Mouse (Mus musculus): ENCODE data around the gene Shank2.

The Shank2 gene

GRCm38 (mm10) chr7:144217192-144217591 is 215.5 kb downstream of the Shank2 start:
- peak; percentile 78 for DNase-seq (ENCODE audit: low read depth, low spot score)

GRCm38 (mm10) chr7:144228683-144229082 is 227.0 kb downstream of the Shank2 start:
- DNase-seq (ENCODE audit: low read depth, low spot score), result no peak

- no peak for DNase-seq (ENCODE audit: low read depth, low spot score)
These were observed 227.7 kb downstream of the Shank2 start for GRCm38 (mm10) chr7:144229421-144229820.

- peak; percentile 36 for DNase-seq (ENCODE audit: low read depth, low spot score)
These were observed 230.5 kb downstream of the Shank2 start for GRCm38 (mm10) chr7:144232132-144232706.

- no peak for DNase-seq (ENCODE audit: low read depth, low spot score)
These were observed 231.8 kb downstream of the Shank2 start for GRCm38 (mm10) chr7:144233479-144233878.

GRCm38 (mm10) chr7:144234783-144235182 is 233.1 kb downstream of the Shank2 start:
- no peak for DNase-seq (ENCODE audit: low read depth, low spot score)

- DNase-seq (ENCODE audit: low read depth, low spot score), result no peak
These were observed 233.8 kb downstream of the Shank2 start for GRCm38 (mm10) chr7:144235523-144235922.

- DNase-seq (ENCODE audit: low read depth, low spot score), result no peak
These were observed 235.1 kb downstream of the Shank2 start for GRCm38 (mm10) chr7:144236802-144237201.

- DNase-seq (ENCODE audit: low read depth, low spot score), result peak; percentile 79
These were observed 236.7 kb downstream of the Shank2 start for GRCm38 (mm10) chr7:144238409-144238808.

GRCm38 (mm10) chr7:144238992-144239391 is 237.3 kb downstream of the Shank2 start:
- no peak for DNase-seq (ENCODE audit: low read depth, low spot score)

GRCm38 (mm10) chr7:144239571-144240370 is 238.0 kb downstream of the Shank2 start:
- DNase-seq (ENCODE audit: low read depth, low spot score), result no peak

GRCm38 (mm10) chr7:144240736-144241343 is 239.1 kb downstream of the Shank2 start:
- DNase-seq (ENCODE audit: low read depth, low spot score), result no peak

- no peak for DNase-seq (ENCODE audit: low read depth, low spot score)
These were observed 242.5 kb downstream of the Shank2 start for GRCm38 (mm10) chr7:144244203-144244602.

GRCm38 (mm10) chr7:144246271-144246670 is 244.5 kb downstream of the Shank2 start:
- no peak for DNase-seq (ENCODE audit: low read depth, low spot score)

GRCm38 (mm10) chr7:144248686-144249422 is 247.1 kb downstream of the Shank2 start:
- DNase-seq (ENCODE audit: low read depth, low spot score), result no peak

- no peak for DNase-seq (ENCODE audit: low read depth, low spot score)
These were observed 249.1 kb downstream of the Shank2 start for GRCm38 (mm10) chr7:144250791-144251190.

- DNase-seq (ENCODE audit: low read depth, low spot score), result no peak
These were observed 249.5 kb downstream of the Shank2 start for GRCm38 (mm10) chr7:144251250-144251649.

- DNase-seq (ENCODE audit: low read depth, low spot score), result peak; percentile 41
These were observed 253.0 kb downstream of the Shank2 start for GRCm38 (mm10) chr7:144254674-144255246.

GRCm38 (mm10) chr7:144257821-144258220 is 256.1 kb downstream of the Shank2 start:
- DNase-seq (ENCODE audit: low read depth, low spot score), result no peak

GRCm38 (mm10) chr7:144258332-144258731 is 256.6 kb downstream of the Shank2 start:
- DNase-seq (ENCODE audit: low read depth, low spot score), result no peak

- no peak for DNase-seq (ENCODE audit: low read depth, low spot score)
These were observed 260.9 kb downstream of the Shank2 start for GRCm38 (mm10) chr7:144262666-144263065.

GRCm38 (mm10) chr7:144266745-144267144 is 265.0 kb downstream of the Shank2 start:
- no peak for DNase-seq (ENCODE audit: low read depth, low spot score)

All from mesoderm, embryonic 11.5 days (tissue).